Mouse (Mus musculus) lung, postnatal 0 days (tissue): ENCODE data around the gene Dvl1. TPM values are rescaled to one million over a fixed set of nuclear protein-coding genes. Genes with fewer than 3 reads are reported as not detected.

ENCODE experiments used
- ATAC-seq: fragments of 200-750 bp; cut with Nextera tagmentation; 2 replicates; pipeline ENCODE4 v1.8.0; 2017; ENCODE audit warnings: moderate library complexity
- DNase-seq: peaks from one replicate; pipeline ENCODE4 v3.0.0-alpha.2; 2016; ENCODE audit warnings: low spot score
- H3K27ac ChIP-seq: fragments of 300-500 bp; sonication (generic); 2 replicates; pipeline ENCODE4 v1.5.1; 2014; ENCODE audit warnings: antibody characterized with exemption, mild to moderate bottlenecking, low read length, mixed read lengths
- H3K27me3 ChIP-seq: fragments of 300-500 bp; sonication (generic); replicated peaks from 2 replicates; pipeline ENCODE4 v1.6.1; 2014; ENCODE audit warnings: low read length, mixed read lengths; ENCODE audit not compliant: insufficient read depth
- H3K36me3 ChIP-seq: fragments of 300-500 bp; sonication (generic); 2 replicates; pipeline ENCODE4 v1.6.1; 2014; ENCODE audit warnings: low read length, mixed read lengths; ENCODE audit not compliant: insufficient read depth
- H3K4me1 ChIP-seq: fragments of 300-500 bp; sonication (generic); 2 replicates; pipeline ENCODE4 v1.6.1; 2014; ENCODE audit warnings: antibody characterized with exemption, low read depth, low read length, mixed read lengths; ENCODE audit not compliant: insufficient read depth
- H3K4me2 ChIP-seq: fragments of 300-500 bp; sonication (generic); replicated peaks from 2 replicates; pipeline ENCODE4 v1.6.1; 2014; ENCODE audit warnings: low read depth, mild to moderate bottlenecking, low read length, moderate library complexity, mixed read lengths
- H3K4me3 ChIP-seq: fragments of 300-500 bp; sonication (generic); 2 replicates; pipeline ENCODE4 v1.5.1; 2014; ENCODE audit warnings: low read depth, low read length
- H3K9ac ChIP-seq: fragments of 300-500 bp; sonication (generic); replicated peaks from 2 replicates; pipeline ENCODE4 v1.6.1; 2014; ENCODE audit warnings: low read depth, mild to moderate bottlenecking
- H3K9me3 ChIP-seq: fragments of 300-500 bp; sonication (generic); 2 replicates; pipeline ENCODE4 v1.6.1; 2016; ENCODE audit warnings: low read length, mixed read lengths
- CTCF ChIP-seq: IDR thresholded peaks from 2 replicates; pipeline ENCODE4 v1.5.1; 2016; ENCODE audit warnings: antibody characterized with exemption, mild to moderate bottlenecking
- EP300 ChIP-seq: IDR thresholded peaks from 2 replicates; pipeline ENCODE4 v1.6.1; 2016; ENCODE audit warnings: antibody characterized with exemption, mild to moderate bottlenecking, control low read depth
- WGBS: fragments of 180-500 bp; shearing (Covaris S2); extraction: QIAGEN DNeasy Blood & Tissue Kit; methylation state at CpG from one replicate; pipeline ENCODE4 v1.1.7; 2014; 5-methylcytosine and 5-hydroxymethylcytosine counted together
- polyA plus RNA-seq: library from polyadenylated mRNA; unstranded; fragments of >200 nt; fragmentation: Nextera tagmentation; extraction: Ambion mirVana; gene quantifications from 2 replicates; pipeline ENCODE4 v1.2.1, GENCODE M21; 2015

Dvl1 gene
- polyA plus RNA-seq, 1 experiment from 2014 or later, result 9.1 TPM

- Histone ChIP-seq H3K9me3 (no peaks in the 10 kb centered on the region), H3K4me2 (peak within 1 kb of the TSS; percentile 82), H3K36me3 (peaks cover 25% of the 10 kb centered on the region), H3K27ac (peak within 1 kb of the TSS; percentile 93), H3K27me3 (no peaks in the 10 kb centered on the region), H3K4me1 (peaks cover 16% of the 10 kb centered on the region; the same call in 1 of the 2 replicates), H3K4me3 (peak within 1 kb of the TSS; percentile 100), H3K9ac (peak within 1 kb of the TSS; percentile 99)
- ATAC-seq, result peak; percentile 100
- DNase-seq, result peak; percentile 98
- WGBS, result under 1% methylated on average over 51 of the region's 60 CpGs
- no peak for TF ChIP-seq EP300
- TF ChIP-seq CTCF, result no peak
These were observed 35.1 kb upstream of the Dvl1 start, which contains the start of gene Ccnl2 for GRCm38 (mm10) chr4:155811929-155812664. Gene Ccnl2 (plus strand): TSS chr4:155812489.

- under 1% methylated on average over 32 of the region's 49 CpGs for WGBS
- Histone ChIP-seq H3K4me1 (peaks cover 16% of the 10 kb centered on the region; the same call in 1 of the 2 replicates), H3K4me2 (peak overlapping the region; percentile 82), H3K36me3 (peaks cover 24% of the 10 kb centered on the region), H3K9ac (peak overlapping the region; percentile 99), H3K9me3 (no peaks in the 10 kb centered on the region), H3K27ac (peak overlapping the region; percentile 93), H3K4me3 (peak overlapping the region; percentile 100), H3K27me3 (no peaks in the 10 kb centered on the region)
- TF ChIP-seq EP300, result no peak
- no peak for TF ChIP-seq CTCF
- ATAC-seq (peak; percentile 32), DNase-seq (peak; percentile 64)
These were observed 34.5 kb upstream of the Dvl1 start for GRCm38 (mm10) chr4:155812665-155813181.

- no peaks in the 10 kb centered on the region for H3K9me3 ChIP-seq
- DNase-seq (no peak), ATAC-seq (no peak)
- TF ChIP-seq EP300 (no peak), CTCF (no peak)
- H3K9ac ChIP-seq, result no peak overlapping the region
- H3K27ac ChIP-seq, result no peak overlapping the region
- H3K4me1 ChIP-seq, result peaks cover 9% of the 10 kb centered on the region; the same call in 1 of the 2 replicates
- H3K4me2 ChIP-seq, result no peak overlapping the region
- WGBS, result 84% methylated on average over 4 of the region's 4 CpGs
- H3K27me3 ChIP-seq, result no peaks in the 10 kb centered on the region
- H3K36me3 ChIP-seq, result peaks cover 48% of the 10 kb centered on the region
- H3K4me3 ChIP-seq, result no peak overlapping the region
These were observed 29.7 kb upstream of the Dvl1 start for GRCm38 (mm10) chr4:155817533-155817932.

- no peak overlapping the region for H3K4me3 ChIP-seq
- no peak overlapping the region for H3K27ac ChIP-seq
- WGBS, result 71% methylated on average over 7 of the region's 7 CpGs
- no peak overlapping the region for H3K9ac ChIP-seq
- H3K4me1 ChIP-seq, result no peaks in the 10 kb centered on the region
- no peak overlapping the region for H3K4me2 ChIP-seq
- peaks cover 76% of the 10 kb centered on the region for H3K36me3 ChIP-seq
- DNase-seq (no peak), ATAC-seq (no peak)
- no peaks in the 10 kb centered on the region for H3K27me3 ChIP-seq
- TF ChIP-seq CTCF, result peak; percentile 46
- no peak for TF ChIP-seq EP300
- H3K9me3 ChIP-seq, result no peaks in the 10 kb centered on the region
These were observed 26.2 kb upstream of the Dvl1 start for GRCm38 (mm10) chr4:155821025-155821424.

GRCm38 (mm10) chr4:155823443-155823842 lies 23.8 kb upstream of the Dvl1 start:
- H3K4me2 ChIP-seq, result no peak overlapping the region
- H3K4me3 ChIP-seq, result no peak overlapping the region
- TF ChIP-seq CTCF (no peak), EP300 (no peak)
- H3K27ac ChIP-seq, result no peak overlapping the region
- DNase-seq, result no peak
- no peak overlapping the region for H3K9ac ChIP-seq
- ATAC-seq, result no peak
- 94% methylated on average over 16 of the region's 16 CpGs for WGBS
- H3K27me3 ChIP-seq, result no peaks in the 10 kb centered on the region
- no peaks in the 10 kb centered on the region for H3K4me1 ChIP-seq
- H3K9me3 ChIP-seq, result no peaks in the 10 kb centered on the region
- H3K36me3 ChIP-seq, result peaks cover 63% of the 10 kb centered on the region

- TF ChIP-seq CTCF (no peak), EP300 (no peak)
- Histone ChIP-seq H3K4me3 (no peak overlapping the region), H3K27me3 (no peaks in the 10 kb centered on the region), H3K27ac (no peak overlapping the region), H3K36me3 (peaks cover 8% of the 10 kb centered on the region), H3K4me1 (peaks cover 6% of the 10 kb centered on the region; the same call in 1 of the 2 replicates), H3K9me3 (no peaks in the 10 kb centered on the region), H3K9ac (no peak overlapping the region), H3K4me2 (no peak overlapping the region)
- ATAC-seq, result no peak
- WGBS, result 84% methylated on average over 4 of the region's 4 CpGs
- DNase-seq, result no peak
These were observed 17.3 kb upstream of the Dvl1 start for GRCm38 (mm10) chr4:155829866-155830265.
